Mouse (Mus musculus) small intestine, adult 2 months (tissue): ENCODE data around the gene Chst3. TPM values are rescaled to one million over a fixed set of nuclear protein-coding genes. Genes with fewer than 3 reads are reported as not detected.

ENCODE experiments used
- H3K27ac ChIP-seq: fragments of 200-500 bp; 2 replicates; pipeline ENCODE4 v1.5.1; 2012; ENCODE audit warnings: low read depth, low read length, control low read depth, inconsistent platforms; ENCODE audit not compliant: insufficient read depth
- H3K27me3 ChIP-seq: fragments of 200-500 bp; 2 replicates; pipeline ENCODE4 v1.6.1; 2012; ENCODE audit warnings: mild to moderate bottlenecking, moderate library complexity, low read length, inconsistent platforms; ENCODE audit not compliant: control insufficient read depth, insufficient read depth
- H3K36me3 ChIP-seq: fragments of 200-500 bp; 2 replicates; pipeline ENCODE4 v1.6.1; 2012; ENCODE audit warnings: mild to moderate bottlenecking, low read length, control low read depth, inconsistent platforms; ENCODE audit not compliant: control insufficient read depth, insufficient read depth
- H3K4me1 ChIP-seq: fragments of 200-500 bp; 2 replicates; pipeline ENCODE4 v1.6.1; 2012; ENCODE audit warnings: low read length, inconsistent platforms, mixed read lengths; ENCODE audit not compliant: control insufficient read depth, insufficient read depth, insufficient read length
- H3K4me3 ChIP-seq: fragments of 200-500 bp; 2 replicates; pipeline ENCODE4 v1.5.1; 2012; ENCODE audit warnings: low read depth, mild to moderate bottlenecking, control low read depth, inconsistent platforms, low read length, moderate library complexity
- CTCF ChIP-seq: fragments of 200-500 bp; IDR thresholded peaks from 2 replicates; pipeline ENCODE4 v1.5.1; 2012; ENCODE audit warnings: low read depth, mild to moderate bottlenecking, control low read depth, inconsistent platforms, low read length, moderate library complexity, mixed read lengths; ENCODE audit not compliant: insufficient replicate concordance, insufficient read length; ENCODE audit errors: extremely low read depth
- POLR2A ChIP-seq: fragments of 200-500 bp; IDR thresholded peaks from 2 replicates; pipeline ENCODE4 v1.6.1; 2012; ENCODE audit warnings: low read depth, mild to moderate bottlenecking, control low read depth, inconsistent platforms, low read length, moderate library complexity
- WGBS: fragments of 180-500 bp; shearing (Covaris S2); methylation state at CpG from one replicate; pipeline ENCODE4 v1.1.7; 2018; 5-methylcytosine and 5-hydroxymethylcytosine counted together
- polyA plus RNA-seq: library from polyadenylated mRNA; depleted of rRNA; stranded (reverse); fragments of >200 nt; gene quantifications from 2 replicates; pipeline ENCODE4 v1.2.3, GENCODE M21; 2012

Gene Chst3
- polyA plus RNA-seq, 1 experiment, result 4.2 TPM

- H3K27me3 ChIP-seq, result peaks cover 4% of the 10 kb centered on the region; the same call in 1 of the 2 replicates
- H3K4me3 ChIP-seq, result no peak overlapping the region
- no peak overlapping the region for H3K27ac ChIP-seq
- H3K36me3 ChIP-seq, result no peaks in the 10 kb centered on the region
- no peak for TF ChIP-seq CTCF
- TF ChIP-seq POLR2A, result no peak
- no peaks in the 10 kb centered on the region; the same call in 1 of the 2 replicates for H3K4me1 ChIP-seq
- 44% methylated on average over 5 of the region's 5 CpGs for WGBS
These were observed 22.1 kb downstream of the Chst3 start for GRCm38 (mm10) chr10:60196971-60197370.

GRCm38 (mm10) chr10:60195087-60195486 lies 24.0 kb downstream of the Chst3 start:
- no peak overlapping the region for H3K4me3 ChIP-seq
- H3K27ac ChIP-seq, result no peak overlapping the region
- peaks cover 4% of the 10 kb centered on the region; the same call in 1 of the 2 replicates for H3K27me3 ChIP-seq
- H3K4me1 ChIP-seq, result no peaks in the 10 kb centered on the region; the same call in 1 of the 2 replicates
- TF ChIP-seq CTCF (no peak), POLR2A (no peak)
- 46% methylated on average over 4 of the region's 4 CpGs for WGBS
- H3K36me3 ChIP-seq, result no peaks in the 10 kb centered on the region

- no peaks in the 10 kb centered on the region for H3K36me3 ChIP-seq
- no peaks in the 10 kb centered on the region; the same call in 1 of the 2 replicates for H3K4me1 ChIP-seq
- no peak overlapping the region for H3K4me3 ChIP-seq
- peaks cover 4% of the 10 kb centered on the region; the same call in 1 of the 2 replicates for H3K27me3 ChIP-seq
- no peak for TF ChIP-seq POLR2A
- no peak for TF ChIP-seq CTCF
- 14% methylated on average over 19 of the region's 19 CpGs for WGBS
- H3K27ac ChIP-seq, result no peak overlapping the region
These were observed 25.3 kb downstream of the Chst3 start for GRCm38 (mm10) chr10:60193532-60194423.

DNA sequence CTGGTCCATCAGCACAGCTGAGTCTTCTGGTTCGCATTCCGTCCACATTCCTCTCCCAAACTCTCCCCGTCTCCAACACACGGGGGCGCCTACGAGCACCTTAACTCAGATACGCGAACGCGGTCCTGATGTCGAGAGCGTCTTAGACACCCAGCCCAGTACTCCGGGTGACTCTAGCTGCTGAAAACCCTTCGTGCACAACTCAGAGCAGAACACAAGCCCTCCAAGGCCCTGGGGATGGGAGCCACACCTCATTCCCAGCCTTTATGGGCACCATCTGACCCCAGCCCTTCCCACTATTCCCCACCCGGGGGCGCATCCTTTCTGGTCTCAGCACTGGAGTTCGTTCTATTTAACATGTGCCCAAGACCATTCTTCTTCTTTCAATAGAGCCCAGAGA lies 27.3 kb downstream of the Chst3 start:
- H3K27me3 ChIP-seq, result peaks cover 4% of the 10 kb centered on the region; the same call in 1 of the 2 replicates
- no peak overlapping the region for H3K27ac ChIP-seq
- 2% methylated on average over 17 of the region's 17 CpGs for WGBS
- TF ChIP-seq POLR2A, result no peak
- peak; percentile 88; the same call in 1 of the 2 replicates for TF ChIP-seq CTCF
- peak overlapping the region; percentile 46 for H3K4me3 ChIP-seq
- no peaks in the 10 kb centered on the region for H3K36me3 ChIP-seq
- H3K4me1 ChIP-seq, result no peaks in the 10 kb centered on the region; the same call in 1 of the 2 replicates

DNA sequence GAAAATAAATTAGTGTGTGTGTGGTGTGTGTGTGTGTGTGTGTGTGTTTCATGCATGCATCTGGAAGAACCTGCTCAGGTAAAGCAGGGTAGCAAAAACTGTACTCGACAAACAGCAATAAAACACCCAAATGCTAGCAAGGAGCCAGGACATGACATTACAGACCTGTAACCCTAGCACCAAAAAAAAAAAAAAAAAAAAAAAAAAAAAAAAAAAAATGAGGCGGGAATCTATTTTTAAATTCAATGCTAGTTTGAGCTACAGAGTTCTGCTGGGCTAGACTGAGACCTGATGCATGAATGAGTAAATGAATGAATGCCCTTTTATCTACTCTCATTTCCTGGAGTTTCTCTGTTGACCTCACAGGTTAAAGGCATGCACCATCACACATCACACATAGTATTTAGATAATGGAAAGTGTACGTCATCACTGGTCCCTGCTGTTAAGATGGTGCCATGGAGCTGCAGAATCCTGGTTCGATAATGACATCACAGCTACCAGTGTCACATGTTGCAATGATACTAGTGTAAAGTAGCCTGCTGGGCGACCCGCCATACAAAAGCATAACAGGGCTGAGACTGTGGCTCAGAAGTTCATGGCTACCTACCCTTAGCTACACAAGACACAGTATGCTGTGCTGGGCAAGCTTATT lies 29.4 kb downstream of the Chst3 start:
- H3K36me3 ChIP-seq, result no peaks in the 10 kb centered on the region
- H3K4me1 ChIP-seq, result peaks cover 8% of the 10 kb centered on the region
- H3K27me3 ChIP-seq, result peaks cover 8% of the 10 kb centered on the region; the same call in 1 of the 2 replicates
- no peak overlapping the region; the same call in 1 of the 2 replicates for H3K27ac ChIP-seq
- H3K4me3 ChIP-seq, result no peak overlapping the region
- TF ChIP-seq POLR2A (no peak), CTCF (no peak)
- WGBS, result 72% methylated on average over 6 of the region's 6 CpGs

- H3K27ac ChIP-seq, result no peak overlapping the region
- no peak overlapping the region for H3K4me3 ChIP-seq
- peaks cover 5% of the 10 kb centered on the region; the same call in 1 of the 2 replicates for H3K27me3 ChIP-seq
- H3K36me3 ChIP-seq, result no peaks in the 10 kb centered on the region
- WGBS, result 57% methylated on average over 44 of the region's 44 CpGs
- TF ChIP-seq POLR2A (no peak), CTCF (no peak)
- peaks cover 8% of the 10 kb centered on the region for H3K4me1 ChIP-seq
These were observed 32.7 kb downstream of the Chst3 start for GRCm38 (mm10) chr10:60186191-60186945.
